Mouse (Mus musculus) thymus, postnatal 14 days (tissue): ENCODE results near the gene Duoxa2.

Experiments used
- DNase-seq: peaks from one replicate; pipeline ENCODE4 v3.0.0; 2021

Duoxa2 gene

DNA sequence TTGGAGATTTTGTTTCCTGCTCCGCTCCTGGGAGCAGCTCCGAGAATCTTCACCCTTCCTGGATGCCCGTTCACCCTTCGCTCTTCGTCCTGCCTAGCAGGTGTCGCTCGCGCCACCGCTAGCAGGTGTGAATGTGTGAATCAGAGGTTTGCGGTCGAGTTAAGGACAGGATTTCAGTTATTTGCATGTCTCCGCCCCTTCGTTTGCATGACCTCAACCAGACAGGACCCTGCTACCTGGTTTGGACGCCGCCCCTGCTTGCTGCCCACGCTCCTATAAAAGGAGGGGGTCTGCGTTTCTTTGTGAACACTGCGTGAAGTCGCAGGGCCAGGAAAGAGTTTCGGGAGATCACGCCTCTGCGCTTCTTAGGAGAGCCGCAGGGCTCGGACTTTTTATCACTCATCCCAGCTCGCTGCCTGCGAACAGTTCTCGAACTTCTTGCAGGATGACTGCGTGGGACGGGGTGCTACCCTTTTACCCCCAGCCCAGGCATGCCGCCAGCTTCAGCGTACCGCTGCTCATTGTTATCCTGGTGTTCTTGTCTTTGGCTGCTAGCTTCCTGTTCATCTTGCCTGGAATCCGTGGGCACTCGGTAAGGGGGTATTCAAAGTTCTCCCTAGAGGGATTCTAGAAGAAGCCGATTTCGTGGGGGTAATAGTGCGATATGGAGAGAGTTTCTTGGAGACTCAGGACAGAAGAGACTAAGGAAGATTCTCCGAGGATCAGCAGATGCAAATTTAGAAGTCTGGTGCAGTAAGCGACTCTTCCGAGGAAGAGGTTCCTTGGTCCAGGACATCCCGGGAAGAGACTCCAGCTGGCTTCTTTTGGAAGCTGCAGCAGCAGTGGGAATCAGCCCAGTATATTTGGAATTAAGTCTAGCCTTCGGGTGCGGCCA is at the start of gene Duoxa2:
TSS of gene Duoxa2 (plus strand) at position 305 of the 895 bp plus-strand sequence.
- peak; percentile 54 for DNase-seq

DNA sequence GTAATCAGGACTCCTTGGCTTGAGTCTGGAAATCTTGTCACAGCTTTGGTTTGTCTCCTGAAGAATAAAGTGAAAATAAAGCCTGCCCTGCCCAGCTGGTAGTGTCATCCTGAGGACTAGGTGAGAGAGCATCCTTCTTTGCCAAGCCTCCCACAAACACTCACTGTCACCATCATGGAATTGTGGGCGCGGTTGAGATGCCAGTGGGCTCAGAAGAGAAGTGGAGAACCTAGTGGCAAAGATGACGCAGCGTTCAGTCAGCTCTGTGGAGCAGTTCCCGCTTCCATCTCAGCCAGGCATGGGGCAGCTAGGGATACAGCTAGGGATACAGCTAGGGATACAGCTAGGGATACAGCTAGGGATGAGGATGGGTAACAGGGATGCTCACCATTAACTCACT is 42.7 kb upstream of the Duoxa2 start:
- DNase-seq, result no peak

DNA sequence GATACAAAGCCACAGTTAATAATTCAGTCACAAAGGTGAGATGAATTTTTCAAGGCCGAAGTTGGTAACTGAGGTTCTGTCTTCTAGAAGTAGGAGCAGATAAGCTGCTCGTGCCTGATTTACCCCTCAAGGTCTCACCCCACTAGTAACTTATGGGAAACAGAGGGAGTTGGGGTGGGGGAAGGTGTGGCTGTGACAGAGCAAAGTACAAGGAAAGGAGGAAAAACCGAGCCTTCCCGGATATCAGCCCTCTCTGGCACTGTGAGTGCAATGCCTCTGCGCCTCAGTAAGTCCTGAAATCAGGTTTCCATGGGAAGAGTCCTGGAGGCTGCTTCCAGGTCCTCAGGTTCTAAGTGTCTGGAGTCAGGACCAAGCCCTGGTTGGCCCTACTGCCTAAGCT is 38.0 kb upstream of the Duoxa2 start:
- DNase-seq, result no peak

DNA sequence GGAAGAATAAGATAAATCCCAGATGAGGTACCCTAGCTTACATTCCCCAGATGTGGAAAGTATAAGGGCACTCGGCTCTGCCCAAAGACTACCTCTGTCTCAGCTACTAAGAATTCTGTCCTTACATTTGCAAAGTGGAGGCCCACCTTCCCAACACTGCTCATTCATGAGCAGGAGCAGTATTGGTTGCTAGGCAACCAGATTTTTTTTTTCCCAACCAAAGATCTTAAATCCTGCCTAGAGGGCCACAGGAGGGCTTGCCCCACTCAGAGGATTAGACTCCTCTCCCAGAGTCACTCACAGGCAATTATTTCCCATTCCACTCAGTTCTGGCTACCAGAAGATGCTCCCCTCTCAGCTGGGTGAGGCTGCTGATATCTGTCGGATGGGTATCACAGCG is 34.0 kb upstream of the Duoxa2 start:
- no peak for DNase-seq

DNA sequence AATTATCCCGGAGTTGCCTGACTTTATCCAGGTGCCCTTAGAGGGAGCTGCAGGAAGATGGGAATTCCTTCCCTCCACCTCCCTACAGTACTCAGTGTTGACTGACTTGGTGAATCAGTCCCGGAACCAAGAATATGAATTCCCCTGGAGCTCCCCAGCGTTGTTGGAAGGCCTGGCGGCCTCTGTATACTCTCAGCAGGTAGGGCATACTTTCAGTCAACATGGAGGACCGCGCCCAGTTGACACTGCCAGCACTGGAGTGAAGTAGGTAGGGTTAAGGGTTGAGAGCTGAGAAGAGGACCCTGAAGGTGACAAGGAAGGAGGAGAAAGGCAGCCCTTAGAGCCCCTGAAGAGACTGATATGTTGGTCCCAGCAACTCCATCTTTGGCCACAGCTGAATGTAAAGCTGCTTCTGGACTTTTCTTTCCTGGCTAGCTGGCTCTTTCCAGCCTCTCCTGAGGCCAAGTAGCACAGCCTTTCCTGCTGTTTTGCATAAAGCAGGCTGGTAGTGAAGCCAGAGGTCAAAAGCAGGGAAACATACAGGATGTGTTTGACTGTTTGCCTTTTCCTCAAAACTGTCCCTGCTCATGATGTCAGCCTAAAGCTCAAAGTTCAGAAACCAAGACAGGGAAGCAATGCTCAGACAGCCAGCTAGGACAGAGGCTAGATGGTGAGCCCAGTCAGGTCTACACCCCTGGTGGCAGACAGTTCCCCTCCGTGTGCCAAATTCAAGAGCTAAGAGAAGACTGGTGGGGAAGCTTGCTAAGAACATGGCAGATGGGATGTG is 32.1 kb upstream of the Duoxa2 start:
- no peak for DNase-seq

DNA sequence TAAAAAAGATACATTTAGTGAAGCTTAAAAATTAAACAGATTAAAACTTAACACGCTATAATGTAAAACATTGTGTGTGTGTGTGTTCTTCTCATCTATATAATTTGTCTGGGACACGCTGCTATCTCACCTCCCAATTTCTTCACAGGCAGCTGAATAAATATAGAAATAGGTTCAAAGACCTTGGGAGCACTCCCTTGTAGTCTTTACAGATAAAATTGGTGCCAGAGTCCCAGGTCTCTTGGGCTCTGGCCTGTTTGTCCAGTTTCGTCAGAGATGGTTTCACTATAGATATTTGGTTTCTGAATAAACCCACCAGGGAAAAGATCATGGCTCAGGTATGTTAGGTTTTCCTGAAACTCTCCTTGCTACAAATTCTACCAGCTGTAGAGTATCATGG is 19.9 kb upstream of the Duoxa2 start:
- DNase-seq, result no peak

DNA sequence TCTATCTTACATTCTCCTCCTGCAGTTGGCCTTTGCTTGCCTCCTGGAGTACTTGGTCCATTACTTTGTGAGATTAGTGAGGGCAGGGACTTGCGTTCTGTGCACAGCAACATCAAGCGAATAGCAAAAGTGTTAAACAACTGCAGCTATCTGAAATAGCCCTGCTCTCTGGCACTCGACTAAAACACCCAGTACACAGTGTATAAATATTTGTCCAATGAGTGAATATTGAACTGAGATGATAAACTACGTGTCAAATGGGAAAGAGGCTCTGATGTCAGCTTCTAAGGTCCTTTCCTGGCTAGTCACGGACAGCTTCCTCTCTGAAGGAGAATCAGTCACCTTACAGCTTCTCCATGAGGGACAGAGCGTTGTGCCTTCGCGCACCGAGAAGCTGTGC is 14.6 kb upstream of the Duoxa2 start:
- no peak for DNase-seq

DNA sequence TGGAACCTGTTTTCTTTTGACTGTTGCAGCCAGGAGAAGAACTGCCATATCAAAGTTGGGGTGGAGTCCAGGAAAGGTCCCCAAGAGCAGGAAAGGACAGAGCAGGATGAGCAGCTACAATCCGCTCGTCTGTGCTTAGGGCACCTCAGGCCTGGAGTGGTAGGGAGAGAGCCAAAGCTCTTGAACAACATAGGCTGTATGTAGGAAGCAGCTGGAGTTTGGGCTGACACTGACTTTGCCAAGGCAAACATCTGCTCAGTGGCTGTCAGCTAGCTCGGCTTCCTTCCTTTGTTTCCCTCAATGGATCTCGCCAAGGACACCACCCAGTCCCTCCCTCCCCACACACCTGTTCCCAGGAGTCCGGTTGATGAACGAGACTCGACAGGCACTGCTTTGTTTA is 12.6 kb upstream of the Duoxa2 start:
- DNase-seq, result no peak

DNA sequence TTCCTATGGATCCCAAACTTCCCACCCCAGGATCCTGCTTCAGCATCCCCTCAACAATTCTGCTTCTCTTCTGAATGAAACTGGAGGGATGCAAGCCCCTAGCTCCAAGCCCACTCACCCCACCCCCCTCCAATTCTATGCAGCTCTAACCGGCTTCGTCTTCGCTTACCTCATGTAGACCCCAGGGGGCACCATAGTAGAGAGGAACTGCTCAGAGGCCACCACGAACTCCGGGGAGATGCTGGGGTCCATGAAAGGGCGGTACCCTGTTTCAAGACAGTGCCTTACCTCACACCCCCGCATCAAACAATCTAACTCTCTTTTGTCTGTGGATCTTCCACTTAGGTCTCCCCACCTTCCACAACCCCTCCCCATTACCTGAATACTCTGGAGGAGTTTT is 3.8 kb upstream of the Duoxa2 start:
- peak; percentile 53 for DNase-seq

DNA sequence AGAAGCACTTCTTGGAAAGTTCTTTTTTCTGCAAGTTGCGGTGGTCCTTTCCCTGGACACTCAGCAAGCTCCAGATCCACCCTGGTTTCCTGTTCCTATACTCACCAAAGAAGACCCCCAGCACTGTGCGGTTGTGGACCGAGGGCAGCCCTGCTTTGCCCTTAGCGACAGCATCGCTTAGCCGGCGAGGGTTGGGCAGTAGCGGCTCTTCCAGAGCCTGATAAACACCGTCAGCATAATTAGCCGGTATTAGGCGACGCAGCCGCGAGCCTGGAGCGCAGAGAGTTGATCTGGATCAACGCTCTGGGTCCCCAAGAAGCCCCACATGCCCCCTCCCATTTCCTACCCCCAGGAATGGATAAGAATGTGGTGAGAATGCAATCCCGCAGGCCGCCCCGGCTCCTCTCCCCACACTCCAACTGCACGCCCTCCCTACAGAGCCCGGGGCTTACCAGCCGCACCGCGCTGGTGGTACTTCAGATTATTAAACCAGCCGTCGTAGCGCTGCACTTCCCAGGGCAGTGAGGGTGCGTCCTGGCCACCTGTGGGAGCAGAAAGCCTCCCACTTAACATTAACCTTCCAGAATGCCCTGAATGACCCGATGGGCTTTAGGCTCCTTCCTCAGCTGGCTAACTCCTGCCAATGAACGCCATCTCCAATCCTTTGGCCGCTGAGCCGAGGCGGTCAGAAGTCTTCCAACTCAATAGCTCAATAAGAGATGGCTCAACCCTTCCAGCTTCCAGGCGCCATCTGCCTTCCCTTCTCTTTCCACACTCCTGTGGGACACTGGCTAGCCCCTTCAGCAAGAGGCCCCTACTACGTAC is 1.2 kb upstream of the Duoxa2 start:
- no peak for DNase-seq

DNA sequence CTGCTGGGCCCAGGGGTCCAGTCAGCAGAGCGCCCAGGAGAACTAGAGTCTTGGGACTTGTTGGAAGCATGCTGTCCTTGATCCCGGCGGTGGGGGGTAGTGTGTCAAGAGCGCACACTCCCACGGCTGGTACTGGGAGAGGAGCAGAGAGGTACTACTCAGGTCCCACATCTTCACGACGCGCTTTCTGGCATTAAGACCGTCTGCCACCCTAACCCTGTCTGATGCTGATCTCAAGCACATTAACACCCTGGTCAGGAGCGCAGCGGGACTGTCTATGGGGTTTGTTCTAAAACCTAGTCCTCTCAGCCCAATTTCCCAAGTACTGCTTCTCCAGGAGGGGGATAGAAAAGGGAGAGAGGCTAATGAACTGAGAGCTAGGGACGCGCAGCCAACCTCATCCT is 602 bp upstream of the Duoxa2 start, which contains the start of gene Duox2:
TSS of gene Duox2 (minus strand) at position 354 of the 404 bp plus-strand sequence.
- DNase-seq, result no peak

DNA sequence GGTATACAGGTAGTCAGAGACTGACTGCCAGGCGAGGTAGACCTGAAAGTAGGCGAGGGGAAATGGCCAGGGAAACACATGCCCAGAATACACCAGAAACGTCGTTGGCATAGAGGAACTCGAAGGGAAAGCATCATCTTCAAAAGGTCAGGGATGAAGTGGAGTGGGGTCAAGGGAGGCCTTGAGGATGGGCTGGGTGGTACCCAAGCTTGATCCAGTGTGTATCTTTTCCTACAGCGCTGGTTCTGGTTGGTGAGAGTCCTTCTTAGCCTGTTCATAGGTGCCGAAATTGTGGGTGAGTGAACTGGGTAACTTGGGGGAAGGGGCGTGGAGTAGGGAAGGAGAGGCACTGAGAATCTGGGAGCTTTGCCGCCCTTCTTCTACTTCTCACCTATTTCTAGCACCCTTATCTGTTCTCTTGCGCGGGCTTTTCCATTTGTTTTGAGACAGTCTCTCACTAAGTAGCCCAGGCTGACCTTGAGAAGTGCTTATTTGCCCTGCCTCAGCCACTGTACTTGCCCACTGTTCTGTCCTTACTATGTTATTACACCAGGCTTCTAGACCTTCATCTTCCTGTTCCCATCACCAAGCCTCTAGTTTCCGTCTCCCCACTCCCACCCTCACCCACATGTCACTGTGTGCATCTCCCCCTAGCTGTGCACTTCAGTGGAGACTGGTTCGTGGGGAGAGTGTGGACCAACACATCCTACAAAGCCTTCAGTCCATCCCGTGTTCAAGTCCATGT is 1.4 kb downstream of the Duoxa2 start:
- no peak for DNase-seq

DNA sequence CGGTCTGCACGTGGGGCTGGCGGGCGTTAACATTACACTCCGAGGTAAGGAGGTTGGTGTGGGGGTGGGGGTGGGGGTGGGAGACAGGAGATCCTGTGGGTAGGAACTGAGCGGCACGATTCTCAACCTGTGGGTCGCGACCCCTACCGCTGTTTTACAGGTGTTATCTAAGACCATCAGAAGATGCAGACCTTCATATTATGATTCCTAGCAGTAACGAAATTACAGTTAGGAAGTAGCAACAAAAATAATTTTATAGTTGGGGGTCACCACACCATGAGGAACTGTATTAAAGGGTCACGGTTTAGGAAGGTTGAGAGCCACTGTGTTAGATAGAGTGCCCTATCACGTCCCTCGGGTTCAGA is 1.9 kb downstream of the Duoxa2 start:
- DNase-seq, result no peak

DNA sequence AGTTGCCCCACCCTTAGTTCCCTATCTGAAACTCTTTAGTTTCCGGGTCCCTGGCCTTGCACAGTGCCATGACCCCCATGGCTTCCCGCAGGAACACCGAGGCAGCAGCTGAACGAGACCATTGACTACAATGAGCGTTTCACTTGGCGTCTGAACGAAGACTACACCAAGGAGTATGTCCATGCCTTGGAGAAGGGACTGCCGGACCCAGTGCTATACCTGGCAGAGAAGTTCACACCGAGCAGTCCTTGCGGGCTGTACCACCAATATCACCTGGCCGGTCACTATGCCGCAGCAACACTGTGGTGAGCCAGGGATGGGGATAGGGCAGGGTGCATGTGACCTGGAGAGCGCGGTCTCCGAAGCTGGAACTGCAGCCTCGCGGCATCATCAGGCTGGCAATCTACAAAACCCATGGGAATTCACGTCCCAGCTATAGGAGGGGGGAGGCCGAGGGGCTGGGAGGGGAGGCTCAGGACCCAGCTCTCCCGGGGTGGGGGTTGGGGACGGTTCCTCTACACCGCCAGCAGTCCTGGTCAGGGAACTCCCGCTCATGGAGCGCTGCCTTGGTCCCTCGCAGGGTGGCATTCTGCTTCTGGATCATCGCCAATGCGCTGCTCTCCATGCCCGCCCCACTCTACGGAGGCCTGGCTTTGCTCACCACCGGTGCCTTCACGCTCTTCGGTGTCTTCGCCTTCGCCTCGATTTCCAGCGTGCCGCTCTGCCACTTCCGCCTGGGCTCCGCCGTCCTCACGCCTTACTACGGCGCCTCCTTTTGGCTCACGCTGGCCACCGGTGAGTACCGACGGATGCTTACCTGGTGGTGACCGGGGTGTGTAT is 2.6 kb downstream of the Duoxa2 start:
- DNase-seq, result peak; percentile 66

DNA sequence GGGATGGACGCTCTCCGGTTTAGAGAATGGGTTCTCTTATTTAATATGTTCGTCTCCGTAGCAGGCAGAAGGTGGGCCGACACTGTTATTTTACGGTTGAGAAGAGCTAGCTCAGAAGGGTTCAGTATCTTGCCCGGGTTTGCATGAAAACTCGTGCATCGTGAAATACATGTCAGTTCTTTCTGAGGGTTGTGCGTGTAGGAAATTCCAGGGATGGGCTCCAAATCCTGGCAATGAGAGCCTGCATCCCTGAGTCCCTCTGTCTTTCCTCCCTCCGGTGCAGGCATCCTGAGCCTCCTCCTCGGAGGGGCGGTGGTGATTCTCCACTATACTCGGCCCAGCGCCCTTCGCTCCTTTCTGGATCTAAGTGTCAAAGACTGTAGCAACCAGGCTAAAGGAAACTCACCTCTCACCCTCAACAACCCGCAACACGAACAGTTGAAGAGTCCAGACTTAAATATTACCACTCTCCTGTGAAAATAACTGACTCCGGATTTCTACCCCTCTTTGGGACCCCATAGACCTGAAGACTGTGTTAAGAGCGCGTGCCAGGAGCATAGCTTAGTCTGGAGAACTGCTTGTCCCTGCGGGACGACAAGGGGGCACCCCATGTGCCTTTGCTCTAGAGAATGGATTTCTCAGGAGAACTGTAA is 3.3 kb downstream of the Duoxa2 start:
- no peak for DNase-seq

DNA sequence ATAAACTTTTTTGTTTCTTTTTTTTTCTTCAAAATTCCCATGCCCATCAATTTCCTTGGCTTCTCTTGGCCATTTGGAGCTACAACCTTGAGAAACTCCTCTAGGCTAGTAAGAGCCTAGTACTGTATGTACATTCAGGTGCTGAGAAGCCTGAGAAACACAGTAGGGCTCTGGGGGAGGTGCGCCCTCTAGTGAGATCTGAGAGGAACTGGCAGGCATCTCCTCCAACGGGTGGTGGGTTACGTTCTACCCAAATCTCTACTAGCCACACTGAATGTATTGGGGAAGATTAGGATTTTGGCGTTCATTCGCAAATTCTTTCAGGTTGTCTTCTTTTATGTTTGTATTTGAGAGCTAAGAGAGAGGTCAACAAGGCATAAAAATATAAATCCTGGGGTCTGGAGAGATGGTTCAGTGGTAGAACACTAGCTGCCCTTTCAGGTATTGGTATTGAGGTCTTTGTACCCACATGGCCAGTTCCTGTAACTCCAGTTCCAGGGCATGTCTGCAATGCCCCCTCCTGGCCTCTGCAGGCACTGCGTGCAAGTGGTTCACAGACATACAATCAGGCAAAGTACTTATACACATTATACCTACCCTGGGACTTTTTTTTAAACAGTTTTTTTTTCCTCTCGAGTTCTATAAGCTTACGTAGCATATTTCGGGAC is 4.0 kb downstream of the Duoxa2 start:
- peak; percentile 83 for DNase-seq

DNA sequence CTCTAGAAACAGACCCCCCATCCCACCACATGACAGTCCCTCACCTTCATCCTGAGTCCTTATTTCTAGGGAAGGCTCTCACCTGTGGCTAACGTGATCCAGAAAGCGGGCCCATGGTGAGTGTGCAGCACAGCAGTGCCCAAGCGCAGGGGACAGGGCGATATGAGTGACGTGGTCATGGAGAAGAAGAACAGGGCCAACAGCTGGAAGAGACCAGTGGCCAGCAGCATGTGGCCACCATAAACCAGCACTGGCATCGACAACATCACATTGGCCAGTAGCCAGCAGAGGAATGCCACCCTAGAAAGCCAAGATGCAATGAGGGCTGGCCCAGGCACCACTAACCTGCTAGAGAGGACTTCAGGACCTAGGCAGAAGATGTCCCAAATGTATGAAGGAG is 5.8 kb downstream of the Duoxa2 start:
- no peak for DNase-seq

DNA sequence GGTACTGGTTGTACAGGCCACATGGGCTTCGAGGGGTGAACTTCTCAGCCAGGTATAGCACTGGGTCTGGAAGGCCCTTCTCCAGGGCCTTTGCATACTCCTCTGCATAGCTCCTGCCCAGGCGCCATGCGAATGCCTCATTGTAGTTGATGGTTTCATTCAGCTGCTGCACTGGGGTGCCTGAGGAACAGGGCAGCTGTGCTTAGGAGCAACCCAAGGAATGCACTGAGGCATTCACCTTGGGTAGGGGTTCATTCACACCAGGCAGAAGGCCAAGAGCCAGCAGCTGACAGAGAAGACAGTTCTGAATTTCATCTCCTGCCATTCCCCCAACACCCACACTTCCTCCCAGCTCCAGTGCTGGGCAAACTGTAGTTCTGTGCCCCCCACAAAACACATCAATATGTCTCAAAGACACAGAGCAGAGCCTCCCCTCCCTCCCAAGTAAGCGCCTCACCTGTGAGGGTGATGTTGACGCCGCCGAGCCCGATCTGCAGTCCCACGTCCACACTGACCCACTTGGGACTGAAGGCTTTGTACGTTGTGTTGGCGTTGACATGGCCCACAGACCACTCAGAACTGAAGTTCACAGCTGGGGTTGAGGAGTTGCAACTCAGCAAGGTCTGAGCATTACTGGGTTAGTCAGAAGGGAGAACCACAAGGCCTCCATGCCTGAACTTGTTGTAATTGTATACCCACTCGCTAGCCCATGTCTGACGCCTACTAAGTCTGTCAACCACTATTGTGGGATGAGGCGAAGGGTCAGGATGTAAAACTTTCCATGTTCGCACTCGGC is 6.6 kb downstream of the Duoxa2 start:
- DNase-seq, result no peak

DNA sequence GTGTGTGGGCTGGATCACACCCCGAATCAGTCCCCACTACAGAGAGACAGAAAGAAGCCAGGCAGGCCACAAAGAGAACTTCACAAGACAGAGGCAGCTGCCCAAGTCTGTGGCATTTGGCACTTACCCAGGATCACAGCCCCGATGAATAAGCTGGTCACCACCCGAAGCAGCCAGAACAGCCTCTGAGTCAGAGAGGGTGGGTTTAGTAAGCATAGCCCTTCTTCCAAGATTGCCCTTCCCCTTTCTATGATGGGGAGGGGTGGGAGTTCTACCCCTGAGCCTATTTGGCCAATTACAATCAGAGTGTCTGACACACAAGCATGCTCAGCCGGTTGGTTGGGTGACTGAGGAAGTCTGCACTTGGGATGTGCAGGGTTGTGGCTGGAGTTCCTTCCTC is 7.5 kb downstream of the Duoxa2 start:
- DNase-seq, result no peak

DNA sequence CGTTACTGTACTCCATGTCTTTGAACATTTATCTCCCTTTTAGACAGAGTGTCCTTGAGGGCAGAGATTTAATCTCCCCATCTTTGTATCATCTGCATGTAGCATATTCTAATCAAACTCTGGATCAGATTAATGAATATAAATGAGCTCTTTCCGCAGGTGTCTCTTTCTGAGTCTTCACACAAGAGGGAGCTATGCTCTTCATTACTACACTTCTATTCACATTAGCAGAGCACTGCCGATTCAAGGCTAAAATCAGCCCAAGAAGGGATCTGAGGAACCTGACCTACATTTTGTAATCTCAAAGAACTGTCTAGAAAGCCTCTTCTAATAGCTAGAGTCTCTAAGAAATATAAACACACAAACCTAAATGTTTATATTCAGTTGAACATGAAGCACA is 10.9 kb downstream of the Duoxa2 start:
- DNase-seq, result no peak
